Mouse (Mus musculus) liver, embryonic 14.5 days (tissue): Measurements from ENCODE around the gene Gm45140. TPM values are rescaled to one million over a fixed set of nuclear protein-coding genes. Genes with fewer than 3 reads are reported as not detected.

Source experiments
- ATAC-seq: fragments of 200-750 bp; cut with Nextera tagmentation; 2 replicates; pipeline ENCODE4 v1.8.0; 2017; ENCODE audit warnings: moderate number of reproducible peaks, mild to moderate bottlenecking, moderate library complexity; ENCODE audit not compliant: insufficient read depth
- DNase-seq, 3 experiments: peaks; one replicate each; pipeline ENCODE4 v3.0.0-alpha.2; 2012 to 2013; ENCODE audit warnings: low read depth in 3 of 3, low spot score in 3 of 3
- H3K27ac ChIP-seq: fragments of 300-500 bp; sonication (generic); 2 replicates; pipeline ENCODE4 v1.5.1; 2014; ENCODE audit warnings: moderate library complexity, mild to moderate bottlenecking, control low read depth, inconsistent platforms
- H3K27me3 ChIP-seq: fragments of 300-500 bp; sonication (generic); 2 replicates; pipeline ENCODE4 v1.6.1; 2014; ENCODE audit warnings: mild to moderate bottlenecking, low read length, moderate library complexity; ENCODE audit not compliant: control insufficient read depth, insufficient read depth
- H3K36me3 ChIP-seq: fragments of 300-500 bp; sonication (generic); replicated peaks from 2 replicates; pipeline ENCODE4 v1.6.1; 2014; ENCODE audit warnings: low read depth; ENCODE audit not compliant: control insufficient read depth, insufficient read depth
- H3K4me1 ChIP-seq, 2 experiments: fragments of 200-500 bp in 1 of 2; fragments of 300-500 bp in 1 of 2; sonication (generic) in 1 of 2; replicated peaks; 2 replicates each; pipeline ENCODE4 v1.6.1; 2012 to 2014; ENCODE audit warnings: antibody characterized with exemption in 1 of 2, inconsistent platforms in 1 of 2, low read length in 1 of 2; ENCODE audit not compliant: control insufficient read depth in 2 of 2, insufficient read depth in 2 of 2
- H3K4me2 ChIP-seq: fragments of 300-500 bp; sonication (generic); 2 replicates; pipeline ENCODE4 v1.6.1; 2014; ENCODE audit warnings: low read depth, mild to moderate bottlenecking, control low read depth, moderate library complexity
- H3K4me3 ChIP-seq, 2 experiments: fragments of 200-500 bp in 1 of 2; fragments of 300-500 bp in 1 of 2; sonication (generic) in 1 of 2; 2 replicates each; pipeline ENCODE4 v1.5.1; 2012 to 2014; ENCODE audit warnings: low read depth in 2 of 2, low read length in 2 of 2, mild to moderate bottlenecking in 2 of 2, control low read depth in 1 of 2, inconsistent platforms in 1 of 2, moderate library complexity in 1 of 2; ENCODE audit not compliant: insufficient read depth in 1 of 2
- H3K9ac ChIP-seq: fragments of 300-500 bp; sonication (generic); replicated peaks from 2 replicates; pipeline ENCODE4 v1.6.1; 2014; ENCODE audit warnings: mild to moderate bottlenecking, control low read depth, moderate library complexity
- H3K9me3 ChIP-seq: fragments of 300-500 bp; sonication (generic); 2 replicates; pipeline ENCODE4 v1.6.1; 2016; ENCODE audit warnings: low read length, mixed read lengths; ENCODE audit not compliant: control insufficient read depth
- CTCF ChIP-seq: IDR thresholded peaks from 2 replicates; pipeline ENCODE4 v1.5.1; 2016; ENCODE audit warnings: antibody characterized with exemption, low read depth, control low read depth
- EP300 ChIP-seq: IDR thresholded peaks from 2 replicates; pipeline ENCODE4 v1.6.1; 2016; ENCODE audit warnings: antibody characterized with exemption, low read depth
- WGBS: fragments of 180-500 bp; shearing (Covaris S2); extraction: QIAGEN DNeasy Blood & Tissue Kit; methylation state at CpG from one replicate; pipeline ENCODE4 v1.1.7; 2014; ENCODE audit not compliant: insufficient replicate concordance; 5-methylcytosine and 5-hydroxymethylcytosine counted together
- polyA plus RNA-seq, 2 experiments: library from polyadenylated mRNA; depleted of rRNA in 1 of 2; stranded (reverse) in 1 of 2; unstranded in 1 of 2; fragments of >200 nt; fragmentation: Nextera tagmentation in 1 of 2; extraction: Ambion mirVana in 1 of 2; gene quantifications; 2 replicates each; pipeline versions ENCODE4 v1.2.1 to v1.2.3; 2012 to 2014

Gm45140 gene
- polyA plus RNA-seq, 2 experiments = 3.2 to 3.7 TPM

DNA sequence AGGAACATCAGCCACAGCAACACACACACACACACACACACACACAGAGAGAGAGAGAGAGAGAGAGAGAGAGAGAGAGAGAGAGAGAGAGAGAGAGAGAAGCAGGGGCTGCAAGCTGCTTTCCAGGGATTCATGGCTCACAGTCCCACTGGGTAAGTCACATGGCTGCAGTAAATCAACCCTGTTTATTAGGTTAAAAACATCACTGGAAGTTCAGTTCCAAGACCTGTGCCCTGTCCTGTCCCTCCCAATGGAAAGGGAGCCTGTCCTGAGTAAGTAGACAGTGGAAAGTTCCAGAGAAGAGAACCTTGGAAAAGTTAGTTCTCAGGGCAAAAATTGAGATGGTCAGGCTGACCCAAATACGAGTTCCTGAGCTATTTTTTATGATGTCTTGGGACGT is 38.3 kb downstream of the Gm45140 start:
- peak overlapping the region; percentile 88 for H3K27ac ChIP-seq
- no peaks in the 10 kb centered on the region for H3K9me3 ChIP-seq
- no peak for TF ChIP-seq EP300
- no peak for TF ChIP-seq CTCF
- WGBS = 62% methylated on average over 2 of the region's 2 CpGs
- no peak for ATAC-seq
- H3K4me3 ChIP-seq = no peak overlapping the region
- no peak overlapping the region for H3K4me2 ChIP-seq
- H3K9ac ChIP-seq = no peak overlapping the region; the same call in 1 of the 2 replicates
- peaks cover 25% of the 10 kb centered on the region for H3K36me3 ChIP-seq
- H3K27me3 ChIP-seq = no peaks in the 10 kb centered on the region
- peaks cover 30 to 44% of the 10 kb centered on the region in 2 experiments for H3K4me1 ChIP-seq
- no peak for DNase-seq

DNA sequence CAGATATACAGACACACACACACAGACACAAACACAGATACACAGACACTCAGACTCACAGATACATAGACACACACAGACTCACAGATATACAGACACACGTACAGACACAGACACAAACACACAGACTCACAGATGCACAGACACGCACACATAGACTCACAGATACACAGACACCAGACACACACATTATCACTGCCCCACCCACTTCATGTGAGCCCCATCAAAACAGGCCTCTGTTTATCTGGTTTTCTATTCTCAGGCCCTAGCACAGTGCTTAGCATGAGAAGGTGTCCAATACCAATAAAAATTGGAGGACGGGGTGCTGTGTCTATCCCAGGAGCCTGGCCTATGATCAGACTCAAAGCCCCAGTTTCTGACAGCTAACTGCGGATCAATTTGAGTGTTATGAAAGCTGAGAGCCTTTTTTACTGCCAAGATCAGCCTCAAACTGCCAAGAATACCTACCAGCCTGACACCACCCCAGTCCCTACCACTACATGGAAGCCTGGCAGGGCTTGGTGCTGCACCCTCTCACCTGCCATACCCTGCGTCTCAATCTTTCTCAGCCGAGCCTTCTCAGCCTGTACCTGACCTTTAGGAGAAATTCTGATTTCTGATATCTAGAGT is 39.2 kb downstream of the Gm45140 start:
- Histone ChIP-seq H3K4me1 (peaks cover 38 to 53% of the 10 kb centered on the region in 2 experiments), H3K9me3 (no peaks in the 10 kb centered on the region), H3K36me3 (peaks cover 32% of the 10 kb centered on the region), H3K9ac (peak overlapping the region; percentile 44), H3K4me3 (no peak overlapping the region), H3K4me2 (peak overlapping the region; percentile 61), H3K27ac (peak overlapping the region; percentile 88), H3K27me3 (no peaks in the 10 kb centered on the region)
- DNase-seq (peak in 2 of 3 experiments; percentile 50 to 53), ATAC-seq (peak; percentile 86)
- TF ChIP-seq CTCF = no peak
- no peak for TF ChIP-seq EP300
- 52% methylated on average over 6 of the region's 6 CpGs for WGBS

DNA sequence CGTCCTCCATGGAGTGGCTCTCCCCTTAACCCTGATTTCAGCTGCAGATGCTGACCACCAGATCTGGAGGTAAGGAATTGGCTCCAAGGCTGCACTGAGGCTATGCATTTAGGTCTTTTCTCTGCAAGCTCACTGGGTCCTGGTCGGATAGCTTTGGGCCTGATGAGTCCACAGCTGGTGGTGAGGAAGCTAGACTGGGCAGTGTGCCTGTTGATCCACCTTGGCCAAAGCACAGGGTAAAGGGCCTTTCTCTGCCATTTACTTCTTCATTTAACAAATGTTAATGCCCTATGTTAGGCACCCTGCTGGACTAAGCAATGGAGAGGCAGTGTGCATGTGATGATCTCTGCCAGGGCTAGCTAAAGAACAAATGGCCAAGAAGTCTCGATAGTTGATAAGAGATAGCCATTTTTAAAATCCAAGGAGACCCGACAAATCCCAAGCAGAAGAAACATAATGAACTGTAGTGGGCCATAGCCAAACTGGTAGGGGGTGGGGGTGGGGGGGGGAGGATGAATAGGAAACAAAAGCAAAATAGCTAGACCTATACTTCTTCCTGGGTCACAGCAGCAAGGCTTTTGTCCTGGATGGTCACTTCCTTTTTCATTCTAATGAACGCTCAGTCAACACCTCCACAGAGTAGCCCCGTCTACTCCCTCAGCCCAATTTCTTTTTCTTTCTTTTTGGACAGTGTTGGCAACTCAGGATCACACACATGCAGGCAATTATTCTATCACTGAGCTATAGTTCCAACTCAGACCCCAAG is 40.0 kb downstream of the Gm45140 start:
- peaks cover 32% of the 10 kb centered on the region for H3K36me3 ChIP-seq
- no peaks in the 10 kb centered on the region for H3K9me3 ChIP-seq
- TF ChIP-seq EP300 (no peak), CTCF (no peak)
- 68% methylated on average over 6 of the region's 6 CpGs for WGBS
- peak overlapping the region; percentile 88 for H3K27ac ChIP-seq
- peak overlapping the region; percentile 61 for H3K4me2 ChIP-seq
- no peak for DNase-seq
- no peak overlapping the region for H3K4me3 ChIP-seq
- ATAC-seq = no peak
- peak overlapping the region; percentile 14; the same call in 1 of the 2 replicates for H3K9ac ChIP-seq
- H3K27me3 ChIP-seq = no peaks in the 10 kb centered on the region
- peaks cover 45 to 61% of the 10 kb centered on the region in 2 experiments for H3K4me1 ChIP-seq

DNA sequence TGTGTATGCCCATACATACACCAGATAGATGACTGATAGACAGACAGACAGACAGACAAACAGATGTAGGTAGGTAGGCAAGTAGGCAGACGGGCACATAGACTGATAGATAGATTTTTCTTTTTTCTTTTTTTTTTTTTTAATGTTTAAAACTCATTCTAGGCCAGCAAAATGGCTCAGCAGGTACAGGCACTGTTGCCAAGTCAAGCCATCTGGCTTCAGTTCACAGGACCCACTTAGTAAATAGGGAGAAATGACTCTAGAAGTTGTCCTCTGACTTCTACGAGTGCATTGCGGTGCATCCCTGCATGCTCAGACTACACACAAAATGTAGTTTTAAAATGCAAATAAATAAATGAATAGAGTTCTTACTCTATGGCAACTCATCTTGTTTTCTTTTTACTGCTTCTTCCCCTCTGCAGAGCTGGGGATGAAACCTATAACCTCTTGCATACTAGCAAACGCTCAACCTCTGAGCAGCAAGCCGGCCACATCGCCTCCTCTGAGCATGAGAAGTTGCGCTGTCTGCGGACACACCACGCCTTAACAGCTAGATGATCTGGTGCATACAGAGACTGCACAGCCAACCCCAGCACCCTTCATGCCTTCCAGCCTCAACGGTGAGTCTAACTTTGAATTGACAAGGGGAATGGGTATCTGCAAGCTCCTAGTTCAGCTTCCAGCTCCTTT is 41.6 kb downstream of the Gm45140 start:
- no peak overlapping the region for H3K4me3 ChIP-seq
- H3K27me3 ChIP-seq = no peaks in the 10 kb centered on the region
- no peak for ATAC-seq
- TF ChIP-seq CTCF = no peak
- TF ChIP-seq EP300 = no peak
- H3K9ac ChIP-seq = no peak overlapping the region
- no peak overlapping the region for H3K27ac ChIP-seq
- peaks cover 45% of the 10 kb centered on the region for H3K36me3 ChIP-seq
- WGBS = 84% methylated on average over 10 of the region's 10 CpGs
- peaks cover 46 to 66% of the 10 kb centered on the region in 2 experiments for H3K4me1 ChIP-seq
- no peaks in the 10 kb centered on the region for H3K9me3 ChIP-seq
- no peak overlapping the region for H3K4me2 ChIP-seq
- DNase-seq = no peak

DNA sequence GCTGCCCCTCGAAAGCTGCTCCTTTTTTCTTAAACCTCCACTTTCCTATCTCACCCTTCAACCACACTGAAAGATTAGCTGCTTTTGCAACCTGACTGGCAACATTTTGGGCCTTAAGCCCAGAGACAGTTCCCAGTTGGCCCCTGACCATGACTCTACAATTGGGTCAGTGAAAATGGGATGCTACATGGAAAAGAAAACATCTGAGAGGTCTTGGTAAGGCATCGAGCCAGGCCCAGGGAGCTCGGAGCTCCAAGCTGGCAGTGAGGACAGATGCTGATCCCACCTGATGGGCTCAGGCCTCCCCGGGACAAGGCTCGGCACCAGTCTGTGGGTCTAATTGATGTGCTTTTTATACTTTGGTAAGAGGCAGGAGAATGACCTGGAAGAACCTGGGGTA is 43.8 kb downstream of the Gm45140 start:
- Histone ChIP-seq H3K4me3 (no peak overlapping the region), H3K36me3 (peaks cover 45% of the 10 kb centered on the region), H3K27me3 (no peaks in the 10 kb centered on the region), H3K27ac (peak overlapping the region; percentile 98), H3K9ac (peak overlapping the region; percentile 0; the same call in 1 of the 2 replicates), H3K9me3 (no peaks in the 10 kb centered on the region), H3K4me2 (no peak overlapping the region), H3K4me1 (peaks cover 50 to 60% of the 10 kb centered on the region in 2 experiments)
- DNase-seq (no peak), ATAC-seq (no peak)
- TF ChIP-seq EP300 (no peak), CTCF (no peak)
- 82% methylated on average over 5 of the region's 5 CpGs for WGBS
